Mouse (Mus musculus) MEL (cell line): ENCODE measurements around the gene Fam213a. TPM values are rescaled to one million over a fixed set of nuclear protein-coding genes. Genes with fewer than 3 reads are reported as not detected.

Source experiments
- DNase-seq: peaks from one replicate; pipeline ENCODE4 v3.0.0; 2011; ENCODE audit warnings: low read depth, low spot score
- H3K27ac ChIP-seq: 2 replicates; pipeline ENCODE4 v1.5.1; 2012; ENCODE audit warnings: low read depth, mild to moderate bottlenecking, control low read depth, low read length, moderate library complexity; ENCODE audit not compliant: control insufficient read depth
- H3K27me3 ChIP-seq, 2 experiments: fragments of 150-350 bp in 1 of 2; sonication (generic) in 1 of 2; 2 replicates each; pipeline ENCODE4 v1.6.1; 2012; ENCODE audit warnings: low read length in 2 of 2, mild to moderate bottlenecking in 2 of 2, improper control_type of control experiment in 1 of 2, moderate library complexity in 1 of 2; ENCODE audit not compliant: insufficient read depth in 2 of 2, control insufficient read depth in 1 of 2
- H3K36me3 ChIP-seq, 2 experiments: 2 replicates each; pipeline ENCODE4 v1.6.1; 2012 to 2014; ENCODE audit warnings: low read length in 2 of 2, improper control_type of control experiment in 1 of 2, inconsistent platforms in 1 of 2, mild to moderate bottlenecking in 1 of 2; ENCODE audit not compliant: insufficient read depth in 2 of 2, control insufficient read depth in 1 of 2
- H3K4me1 ChIP-seq, 2 experiments: fragments of 150-350 bp in 1 of 2; sonication (generic) in 1 of 2; 2 replicates each; pipeline ENCODE4 v1.6.1; 2012; ENCODE audit warnings: low read length in 2 of 2, improper control_type of control experiment in 1 of 2, mild to moderate bottlenecking in 1 of 2; ENCODE audit not compliant: insufficient read depth in 2 of 2, control insufficient read depth in 1 of 2
- H3K4me3 ChIP-seq, 2 experiments: fragments of 150-350 bp in 1 of 2; sonication (generic) in 1 of 2; 2 replicates each; pipeline ENCODE4 v1.5.1; 2012; ENCODE audit warnings: low read depth in 2 of 2, low read length in 2 of 2, mild to moderate bottlenecking in 2 of 2, moderate library complexity in 2 of 2, control low read depth in 1 of 2, improper control_type of control experiment in 1 of 2; ENCODE audit not compliant: control insufficient read depth in 1 of 2, insufficient read depth in 1 of 2
- H3K79me2 ChIP-seq: 2 replicates; pipeline ENCODE4 v1.6.1; 2012; ENCODE audit warnings: mild to moderate bottlenecking, low read length, moderate library complexity; ENCODE audit not compliant: control insufficient read depth, poor library complexity, insufficient read depth
- H3K9ac ChIP-seq: 2 replicates; pipeline ENCODE4 v1.6.1; 2012; ENCODE audit warnings: low read depth, mild to moderate bottlenecking, control low read depth, low read length, moderate library complexity; ENCODE audit not compliant: control insufficient read depth, poor library complexity, severe bottlenecking
- H3K9me3 ChIP-seq: fragments of 150-350 bp; sonication (generic); replicated peaks from 2 replicates; pipeline ENCODE4 v1.6.1; 2012; ENCODE audit warnings: mild to moderate bottlenecking, low read length, improper control_type of control experiment, moderate library complexity; ENCODE audit not compliant: insufficient read depth
- E2F4 ChIP-seq: IDR thresholded peaks from 2 replicates; pipeline ENCODE4 v1.6.1; 2011; ENCODE audit warnings: low read depth, low read length, improper control_type of control experiment, borderline replicate concordance
- ELF1 ChIP-seq: IDR thresholded peaks from 2 replicates; pipeline ENCODE4 v1.6.1; 2014; ENCODE audit warnings: low read depth, mild to moderate bottlenecking, inconsistent platforms, low read length, improper control_type of control experiment, moderate library complexity
- EP300 ChIP-seq, 2 experiments: IDR thresholded peaks; 2 replicates each; pipeline ENCODE4 v1.6.1; 2011; ENCODE audit warnings: improper control_type of control experiment in 2 of 2, low read length in 2 of 2, low read depth in 1 of 2, mild to moderate bottlenecking in 1 of 2
- GABPA ChIP-seq: IDR thresholded peaks from 2 replicates; pipeline ENCODE4 v1.6.1; 2012; ENCODE audit warnings: low read depth, mild to moderate bottlenecking, inconsistent platforms, low read length, improper control_type of control experiment, moderate library complexity
- MEF2A ChIP-seq: IDR thresholded peaks from 2 replicates; pipeline ENCODE4 v1.6.1; 2014; ENCODE audit warnings: low read depth, mild to moderate bottlenecking, inconsistent platforms, low read length, improper control_type of control experiment; ENCODE audit not compliant: poor library complexity, insufficient replicate concordance, severe bottlenecking; ENCODE audit errors: extremely low read depth
- MYB ChIP-seq: IDR thresholded peaks from 2 replicates; pipeline ENCODE4 v1.6.1; 2011; ENCODE audit warnings: mild to moderate bottlenecking, low read depth, low read length, improper control_type of control experiment
- MYC ChIP-seq: IDR thresholded peaks from 2 replicates; pipeline ENCODE4 v1.6.1; 2011; ENCODE audit warnings: low read depth, mild to moderate bottlenecking, low read length, improper control_type of control experiment, moderate library complexity
- POLR2A ChIP-seq, 2 experiments: IDR thresholded peaks; 2 replicates each; pipeline ENCODE4 v1.6.1; 2011 to 2012; ENCODE audit warnings: low read length in 2 of 2, mild to moderate bottlenecking in 2 of 2, control low read depth in 1 of 2, improper control_type of control experiment in 1 of 2, low read depth in 1 of 2, moderate library complexity in 1 of 2; ENCODE audit not compliant: control insufficient read depth in 1 of 2, insufficient read depth in 1 of 2, poor library complexity in 1 of 2
- TBP ChIP-seq: IDR thresholded peaks from 2 replicates; pipeline ENCODE4 v1.8.0; 2011; ENCODE audit warnings: low read depth, low read length, improper control_type of control experiment
- UBTF ChIP-seq: IDR thresholded peaks from 2 replicates; pipeline ENCODE4 v1.6.1; 2012; ENCODE audit warnings: low read depth, mild to moderate bottlenecking, inconsistent platforms, low read length, improper control_type of control experiment, moderate library complexity, borderline replicate concordance; ENCODE audit not compliant: insufficient read depth
- USF1 ChIP-seq: IDR thresholded peaks from 2 replicates; pipeline ENCODE4 v1.6.1; 2014; ENCODE audit warnings: low read depth, mild to moderate bottlenecking, inconsistent platforms, low read length, improper control_type of control experiment, moderate library complexity
- ZMIZ1 ChIP-seq: IDR thresholded peaks from 2 replicates; pipeline ENCODE4 v1.6.1; 2012; ENCODE audit warnings: low read depth, mild to moderate bottlenecking, inconsistent platforms, low read length, improper control_type of control experiment, moderate library complexity
- polyA plus RNA-seq, 2 experiments: library from polyadenylated mRNA; stranded (reverse) in 1 of 2; unstranded in 1 of 2; fragments of >175 nt in 1 of 2; fragments of >200 nt in 1 of 2; gene quantifications; 2 replicates each; pipeline versions ENCODE4 v1.2.1 to v1.2.4; 2012; ENCODE audit warnings: low replicate concordance in 2 of 2, low read depth in 1 of 2; ENCODE audit not compliant: insufficient read length in 2 of 2, insufficient read depth in 1 of 2, missing spikeins in 1 of 2
- total RNA-seq: library from RNA; depleted of rRNA; stranded (reverse); fragments of 300-350 nt; gene quantifications from 2 replicates; pipeline ENCODE4 v1.2.3, GENCODE M21; 2012

Gene Fam213a
- total and polyA plus RNA-seq, 3 experiments: 19.2 to 28.5 TPM; not detected in 1

GRCm38 (mm10) chr14:40957607-40958006, 56.0 kb downstream of the Fam213a start:
- no peak for DNase-seq
- Histone ChIP-seq H3K79me2 (peaks cover 11% of the 10 kb centered on the region; the same call in 1 of the 2 replicates), H3K4me1 (peaks cover 10 to 29% of the 10 kb centered on the region in 2 experiments), H3K27ac (no peak overlapping the region), H3K36me3 (peaks cover 0 to 24% of the 10 kb centered on the region in 2 experiments; a peak in 2 of 4 replicates), H3K9me3 (no peaks in the 10 kb centered on the region), H3K9ac (no peak overlapping the region), H3K4me3 (no peak overlapping the region), H3K27me3 (no peaks in the 10 kb centered on the region)
- TF ChIP-seq MEF2A: no peak

GRCm38 (mm10) chr14:40956252-40957146, 57.1 kb downstream of the Fam213a start:
- H3K79me2 ChIP-seq: peaks cover 11% of the 10 kb centered on the region; the same call in 1 of the 2 replicates
- H3K4me1 ChIP-seq: peaks cover 10 to 24% of the 10 kb centered on the region in 2 experiments
- DNase-seq: no peak
- H3K9me3 ChIP-seq: no peaks in the 10 kb centered on the region
- no peak overlapping the region for H3K27ac ChIP-seq
- TF ChIP-seq MYB (no peak), TBP (no peak), GABPA (no peak), EP300 (IDR thresholded peaks at IDR 0.05; ENCODE audit: low read depth in 1 of 2, low read length in 2 of 2) (no peak), ELF1 (no peak), POLR2A (IDR thresholded peaks at IDR 0.05; ENCODE audit: control insufficient read depth in 1 of 2, insufficient read depth in 1 of 2, low read depth in 1 of 2, low read length in 2 of 2, poor library complexity in 1 of 2) (no peak), ZMIZ1 (no peak), USF1 (no peak), UBTF (no peak), MYC (no peak), E2F4 (no peak)
- no peaks in the 10 kb centered on the region for H3K27me3 ChIP-seq
- peaks cover 0 to 16% of the 10 kb centered on the region in 2 experiments; a peak in 2 of 4 replicates for H3K36me3 ChIP-seq
- no peak overlapping the region for H3K9ac ChIP-seq
- H3K4me3 ChIP-seq: no peak overlapping the region
